Mouse (Mus musculus) hindbrain, embryonic 15.5 days (tissue): ENCODE data around the gene Crk. TPM values are rescaled to one million over a fixed set of nuclear protein-coding genes. Genes with fewer than 3 reads are reported as not detected.

Source experiments
- ATAC-seq: fragments of 200-750 bp; cut with Nextera tagmentation; 2 replicates; pipeline ENCODE4 v1.8.0; 2017; ENCODE audit warnings: low read depth, moderate number of reproducible peaks, moderate TSS enrichment; ENCODE audit not compliant: low FRiP score
- H3K27ac ChIP-seq: fragments of 300-500 bp; sonication (generic); replicated peaks from 2 replicates; pipeline ENCODE4 v1.5.1; 2015; ENCODE audit warnings: mild to moderate bottlenecking, inconsistent platforms
- H3K27me3 ChIP-seq: fragments of 300-500 bp; sonication (generic); 2 replicates; pipeline ENCODE4 v1.6.1; 2015; ENCODE audit warnings: control low read depth, inconsistent platforms
- H3K36me3 ChIP-seq: fragments of 300-500 bp; sonication (generic); 2 replicates; pipeline ENCODE4 v1.6.1; 2015; ENCODE audit warnings: control low read depth, inconsistent platforms
- H3K4me1 ChIP-seq: fragments of 300-500 bp; sonication (generic); replicated peaks from 2 replicates; pipeline ENCODE4 v1.6.1; 2015; ENCODE audit warnings: control low read depth, inconsistent platforms
- H3K4me2 ChIP-seq: fragments of 300-500 bp; sonication (generic); 2 replicates; pipeline ENCODE4 v1.6.1; 2015; ENCODE audit warnings: moderate library complexity, mild to moderate bottlenecking, inconsistent platforms
- H3K4me3 ChIP-seq: fragments of 300-500 bp; sonication (generic); 2 replicates; pipeline ENCODE4 v1.5.1; 2015; ENCODE audit warnings: mild to moderate bottlenecking, inconsistent platforms
- H3K9ac ChIP-seq: fragments of 300-500 bp; sonication (generic); 2 replicates; pipeline ENCODE4 v1.6.1; 2015; ENCODE audit warnings: inconsistent platforms
- H3K9me3 ChIP-seq: fragments of 300-500 bp; sonication (generic); 2 replicates; pipeline ENCODE4 v1.6.1; 2016; ENCODE audit warnings: control low read depth, inconsistent platforms
- WGBS: fragments of 180-500 bp; shearing (Covaris S2); methylation state at CpG from one replicate; pipeline ENCODE4 v1.1.7; 2015; 5-methylcytosine and 5-hydroxymethylcytosine counted together
- polyA plus RNA-seq: library from polyadenylated mRNA; unstranded; fragments of >200 nt; fragmentation: Nextera tagmentation; extraction: Ambion mirVana; gene quantifications from 2 replicates; pipeline ENCODE4 v1.2.1, GENCODE M21; 2015

Crk gene
- polyA plus RNA-seq, 1 experiment from 2014 or later: 109 TPM

DNA sequence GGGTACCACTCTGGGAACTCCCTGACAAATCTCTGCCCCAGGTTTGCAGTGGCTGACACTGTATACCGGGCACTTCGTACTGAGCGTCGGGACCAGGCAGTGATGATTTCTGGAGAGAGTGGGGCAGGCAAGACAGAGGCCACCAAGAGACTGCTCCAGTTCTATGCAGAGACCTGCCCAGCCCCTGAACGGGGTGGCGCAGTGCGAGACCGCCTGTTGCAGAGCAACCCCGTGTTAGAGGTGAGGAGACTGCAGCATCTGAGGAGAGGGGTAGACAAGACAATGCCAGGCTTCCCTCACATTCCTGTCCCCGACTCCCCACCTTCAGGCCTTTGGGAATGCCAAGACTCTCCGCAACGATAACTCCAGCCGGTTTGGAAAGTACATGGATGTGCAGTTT lies 20.7 kb upstream of the Crk start:
- ATAC-seq: no peak
- H3K4me3 ChIP-seq: no peak overlapping the region
- H3K27ac ChIP-seq: no peak overlapping the region
- no peaks in the 10 kb centered on the region for H3K36me3 ChIP-seq
- H3K4me2 ChIP-seq: no peak overlapping the region
- 93% methylated on average over 13 of the region's 13 CpGs for WGBS
- peaks cover 20% of the 10 kb centered on the region for H3K27me3 ChIP-seq
- no peak overlapping the region for H3K9ac ChIP-seq
- H3K9me3 ChIP-seq: no peaks in the 10 kb centered on the region
- peaks cover 34% of the 10 kb centered on the region for H3K4me1 ChIP-seq

DNA sequence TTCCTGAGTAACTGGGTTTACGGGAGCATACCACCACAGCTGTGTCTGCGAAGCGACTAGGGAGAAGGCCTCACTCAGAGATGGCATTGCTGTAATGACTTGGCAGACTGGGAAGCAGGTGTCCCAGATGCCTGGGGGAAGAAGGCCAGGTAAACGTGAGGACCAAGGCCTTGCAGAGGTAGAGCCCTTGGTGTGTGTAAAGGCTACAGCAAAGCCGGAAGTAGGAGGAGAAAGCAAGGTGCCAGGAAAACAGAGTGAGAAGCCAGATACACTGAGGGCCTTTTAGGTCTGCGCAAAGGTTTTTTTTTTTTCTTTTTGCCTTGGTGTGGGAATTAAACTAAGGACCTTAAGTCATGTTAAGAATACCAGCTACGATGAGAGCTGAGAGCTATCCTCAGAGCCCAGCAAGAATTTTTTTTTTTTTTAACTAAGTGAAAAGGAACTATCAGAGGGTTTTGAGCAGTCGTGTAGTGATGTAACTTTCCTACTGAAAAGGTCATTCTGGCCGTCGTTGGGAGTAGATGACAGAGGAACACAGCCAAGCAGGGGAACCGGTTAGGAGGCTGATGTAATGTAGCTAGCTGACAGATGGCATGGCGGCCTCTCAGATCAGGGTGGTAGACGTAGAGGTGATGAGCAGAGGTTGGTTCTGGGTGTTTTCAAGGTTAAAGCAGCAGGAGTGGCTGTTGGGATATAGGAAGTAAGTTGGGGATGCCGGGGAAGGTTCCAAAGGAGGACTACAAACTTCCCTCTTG lies 19.9 kb upstream of the Crk start:
- H3K4me2 ChIP-seq: no peak overlapping the region
- no peak for ATAC-seq
- H3K27me3 ChIP-seq: peaks cover 12% of the 10 kb centered on the region
- H3K27ac ChIP-seq: no peak overlapping the region
- no peak overlapping the region for H3K9ac ChIP-seq
- H3K4me3 ChIP-seq: no peak overlapping the region
- H3K4me1 ChIP-seq: peaks cover 26% of the 10 kb centered on the region
- WGBS: 80% methylated on average over 14 of the region's 14 CpGs
- H3K9me3 ChIP-seq: no peaks in the 10 kb centered on the region
- H3K36me3 ChIP-seq: no peaks in the 10 kb centered on the region

DNA sequence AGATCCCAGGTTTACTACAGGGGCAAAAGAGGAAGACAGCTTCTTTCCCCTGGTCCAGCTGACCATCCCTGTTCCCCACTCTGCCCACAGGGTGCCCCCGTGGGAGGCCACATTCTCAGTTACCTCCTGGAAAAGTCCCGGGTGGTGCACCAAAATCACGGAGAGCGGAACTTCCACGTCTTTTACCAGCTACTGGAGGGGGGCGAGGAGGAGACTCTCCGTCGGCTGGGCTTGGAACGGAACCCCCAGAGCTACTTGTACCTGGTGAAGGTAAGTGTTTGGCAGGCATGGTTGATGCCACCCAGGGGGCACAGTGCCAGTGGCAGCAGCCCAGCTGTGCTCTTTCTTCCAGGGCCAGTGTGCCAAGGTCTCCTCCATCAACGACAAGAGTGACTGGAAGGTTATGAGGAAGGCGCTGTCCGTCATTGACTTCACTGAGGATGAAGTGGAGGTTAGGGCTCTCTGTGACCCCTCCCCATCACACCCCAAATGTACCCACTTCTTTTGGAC lies 18.9 kb upstream of the Crk start:
- Histone ChIP-seq H3K36me3 (no peaks in the 10 kb centered on the region), H3K9ac (no peak overlapping the region), H3K4me3 (no peak overlapping the region), H3K4me2 (no peak overlapping the region), H3K27ac (no peak overlapping the region), H3K27me3 (peaks cover 2% of the 10 kb centered on the region), H3K9me3 (no peaks in the 10 kb centered on the region), H3K4me1 (peaks cover 16% of the 10 kb centered on the region)
- ATAC-seq: no peak
- WGBS: 93% methylated on average over 12 of the region's 12 CpGs

DNA sequence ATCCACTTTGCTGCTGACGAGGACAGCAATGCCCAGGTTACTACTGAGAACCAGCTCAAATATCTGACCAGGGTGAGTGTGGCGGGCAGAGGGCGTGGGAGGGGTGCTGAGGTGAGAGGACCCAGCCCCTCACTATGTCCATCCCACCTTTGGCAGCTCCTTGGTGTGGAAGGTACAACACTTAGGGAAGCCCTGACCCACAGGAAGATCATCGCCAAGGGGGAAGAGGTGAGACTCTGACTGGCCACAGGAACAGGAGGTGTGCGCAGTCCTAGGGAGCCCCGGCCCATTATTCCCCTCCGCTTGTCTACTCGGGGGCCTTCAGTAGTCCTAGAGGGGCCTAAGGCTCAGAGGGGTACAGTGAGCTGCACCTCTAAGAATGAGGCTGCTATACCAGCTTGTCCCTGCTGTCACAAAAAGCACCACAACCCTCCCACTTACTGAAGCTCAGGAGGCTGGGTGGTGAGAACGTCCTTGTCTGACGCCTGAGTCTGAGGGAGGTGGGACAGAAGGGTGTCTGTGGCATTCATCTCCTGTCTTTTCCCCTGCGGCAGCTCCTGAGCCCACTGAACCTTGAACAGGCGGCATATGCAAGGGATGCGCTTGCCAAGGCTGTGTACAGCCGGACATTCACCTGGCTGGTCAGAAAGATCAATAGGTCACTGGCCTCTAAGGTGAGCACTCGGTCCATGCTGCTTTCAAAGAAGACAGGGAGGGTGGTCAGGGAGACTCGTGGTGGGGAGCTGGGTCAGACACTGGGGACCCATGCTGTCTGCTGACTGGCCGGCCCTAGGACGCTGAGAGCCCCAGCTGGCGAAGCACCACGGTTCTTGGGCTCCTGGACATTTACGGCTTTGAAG lies 17.9 kb upstream of the Crk start:
- Histone ChIP-seq H3K4me2 (no peak overlapping the region), H3K4me1 (peaks cover 7% of the 10 kb centered on the region), H3K9ac (no peak overlapping the region), H3K4me3 (no peak overlapping the region), H3K27ac (no peak overlapping the region), H3K36me3 (peaks cover 5% of the 10 kb centered on the region; the same call in 1 of the 2 replicates), H3K27me3 (no peaks in the 10 kb centered on the region), H3K9me3 (no peaks in the 10 kb centered on the region)
- 91% methylated on average over 21 of the region's 21 CpGs for WGBS
- ATAC-seq: no peak

DNA sequence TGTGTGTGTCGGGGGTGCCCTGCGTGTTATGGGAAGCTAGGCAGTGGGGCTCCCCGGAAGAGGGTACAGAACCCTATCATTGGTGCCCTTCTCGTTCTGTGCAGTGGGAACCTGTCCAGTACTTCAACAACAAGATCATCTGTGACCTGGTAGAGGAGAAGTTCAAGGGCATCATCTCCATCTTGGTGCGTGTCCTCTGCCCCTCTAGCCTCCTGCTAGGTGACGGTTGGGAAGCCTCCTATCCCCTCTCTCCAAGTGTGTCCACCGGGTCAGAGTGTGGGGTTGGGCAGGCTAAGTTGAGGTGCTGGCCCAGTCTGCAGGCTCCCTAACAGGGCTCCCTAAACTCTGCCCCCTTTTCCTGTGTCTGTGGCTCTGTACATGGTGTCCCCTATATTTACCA lies 16.9 kb upstream of the Crk start:
- Histone ChIP-seq H3K9me3 (no peaks in the 10 kb centered on the region), H3K9ac (no peak overlapping the region), H3K27ac (no peak overlapping the region), H3K4me1 (no peaks in the 10 kb centered on the region), H3K36me3 (peaks cover 5% of the 10 kb centered on the region; the same call in 1 of the 2 replicates), H3K27me3 (no peaks in the 10 kb centered on the region), H3K4me2 (no peak overlapping the region), H3K4me3 (no peak overlapping the region)
- 95% methylated on average over 7 of the region's 7 CpGs for WGBS
- no peak for ATAC-seq

DNA sequence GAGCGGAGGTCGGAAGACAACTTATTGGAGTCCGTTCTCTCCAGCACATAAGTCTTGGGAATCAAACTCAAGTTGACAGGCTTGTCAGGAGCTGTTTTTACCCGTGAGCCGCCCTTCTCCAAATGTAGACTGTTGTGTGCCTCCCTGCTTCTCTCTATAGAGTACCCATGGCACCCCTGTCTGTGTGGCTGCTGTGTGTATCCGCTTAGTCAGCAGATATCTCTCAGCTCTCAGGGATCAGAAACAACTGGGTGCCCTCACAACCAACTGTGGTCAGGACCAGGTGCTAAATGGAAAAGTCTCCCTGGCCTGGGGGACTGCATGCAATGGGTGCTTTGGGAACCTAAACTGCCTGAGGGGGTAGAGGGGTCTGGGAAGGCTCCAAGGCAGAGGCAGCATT lies 12.8 kb upstream of the Crk start:
- no peak overlapping the region for H3K4me2 ChIP-seq
- no peak overlapping the region for H3K9ac ChIP-seq
- H3K9me3 ChIP-seq: no peaks in the 10 kb centered on the region
- H3K36me3 ChIP-seq: peaks cover 13% of the 10 kb centered on the region; the same call in 1 of the 2 replicates
- H3K27me3 ChIP-seq: no peaks in the 10 kb centered on the region
- no peak overlapping the region for H3K27ac ChIP-seq
- H3K4me1 ChIP-seq: no peaks in the 10 kb centered on the region
- ATAC-seq: no peak
- H3K4me3 ChIP-seq: no peak overlapping the region
- WGBS: 96% methylated on average over 6 of the region's 6 CpGs

DNA sequence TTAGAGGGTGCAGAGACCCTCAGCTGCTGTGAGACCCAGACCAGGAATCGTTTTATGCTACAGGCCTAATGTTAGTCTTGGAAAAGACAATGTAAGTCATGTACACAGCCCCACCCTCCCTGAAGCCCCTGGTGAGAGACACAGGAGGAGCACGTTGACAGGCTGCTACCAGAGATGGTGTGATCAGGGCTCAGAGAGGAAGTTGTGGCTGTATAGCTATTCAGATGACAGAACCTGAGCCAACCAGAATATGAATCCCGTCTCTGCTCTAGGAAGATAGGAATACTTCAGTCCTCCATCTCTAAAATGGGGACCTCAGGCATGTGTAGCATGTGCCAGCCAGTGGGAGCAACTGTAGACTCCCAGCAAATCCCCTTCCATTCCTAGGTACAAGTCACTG lies 10.4 kb upstream of the Crk start:
- WGBS: 87% methylated on average over 3 of the region's 3 CpGs

DNA sequence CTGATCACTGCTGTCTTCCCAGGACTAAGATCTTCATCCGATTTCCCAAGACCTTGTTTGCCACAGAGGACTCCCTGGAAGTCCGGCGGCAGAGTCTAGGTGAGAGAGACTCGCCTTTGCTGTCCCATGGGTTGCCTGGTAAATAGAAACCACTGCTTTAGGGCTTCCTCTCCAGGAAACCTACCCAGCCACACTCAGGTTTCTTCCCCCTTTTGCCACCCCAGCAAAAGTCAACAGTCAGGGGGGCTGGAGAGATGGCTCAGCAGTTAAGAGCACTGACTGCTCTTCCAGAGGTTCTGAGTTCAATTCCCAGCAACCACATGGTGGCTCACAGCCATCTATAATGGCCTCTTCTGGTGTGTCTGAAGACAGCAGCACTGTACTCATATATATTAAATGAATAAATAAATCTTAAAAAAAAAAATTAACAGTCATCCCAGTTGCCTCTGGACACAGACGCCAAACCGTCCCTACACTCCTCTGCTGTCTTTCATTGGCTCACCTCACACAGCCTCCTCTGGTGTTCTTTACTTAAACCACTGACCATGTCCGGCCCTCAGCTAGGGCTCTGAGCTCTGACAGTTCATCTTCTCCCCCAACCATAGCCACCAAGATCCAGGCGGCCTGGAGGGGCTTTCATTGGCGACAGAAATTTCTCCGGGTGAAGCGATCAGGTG lies 9.7 kb upstream of the Crk start:
- Histone ChIP-seq H3K4me3 (no peak overlapping the region), H3K9me3 (no peaks in the 10 kb centered on the region), H3K27me3 (no peaks in the 10 kb centered on the region), H3K4me1 (no peaks in the 10 kb centered on the region), H3K27ac (no peak overlapping the region), H3K4me2 (no peak overlapping the region), H3K36me3 (peaks cover 13% of the 10 kb centered on the region; the same call in 1 of the 2 replicates), H3K9ac (no peak overlapping the region)
- ATAC-seq: no peak
- 90% methylated on average over 11 of the region's 11 CpGs for whole genome bisulfite sequencing

More for the DNA sequence above, 10.4 kb upstream of the Crk start:
- H3K9ac ChIP-seq: no peak overlapping the region
- no peaks in the 10 kb centered on the region for H3K27me3 ChIP-seq
- ATAC-seq: no peak
- H3K27ac ChIP-seq: no peak overlapping the region
- H3K4me2 ChIP-seq: no peak overlapping the region
- H3K36me3 ChIP-seq: peaks cover 13% of the 10 kb centered on the region; the same call in 1 of the 2 replicates
- no peaks in the 10 kb centered on the region for H3K9me3 ChIP-seq
- no peaks in the 10 kb centered on the region for H3K4me1 ChIP-seq
- H3K4me3 ChIP-seq: no peak overlapping the region

DNA sequence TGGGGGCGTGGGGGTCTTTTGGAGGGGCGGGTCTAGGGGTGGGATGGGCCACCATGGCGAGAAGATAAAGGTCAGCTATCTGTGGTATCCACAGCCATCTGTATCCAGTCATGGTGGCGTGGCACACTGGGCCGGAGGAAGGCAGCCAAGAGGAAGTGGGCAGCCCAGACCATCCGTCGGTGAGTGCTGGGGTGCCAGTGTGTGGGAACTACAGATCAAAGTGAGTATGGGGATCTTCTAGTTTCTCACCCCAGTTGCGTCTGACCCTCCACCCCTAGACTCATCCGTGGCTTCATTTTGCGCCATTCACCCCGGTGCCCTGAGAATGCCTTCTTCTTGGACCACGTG lies 9.2 kb upstream of the Crk start:
- Histone ChIP-seq H3K4me3 (no peak overlapping the region), H3K36me3 (peaks cover 13% of the 10 kb centered on the region; the same call in 1 of the 2 replicates)
- 96% methylated on average over 12 of the region's 12 CpGs for WGBS

DNA sequence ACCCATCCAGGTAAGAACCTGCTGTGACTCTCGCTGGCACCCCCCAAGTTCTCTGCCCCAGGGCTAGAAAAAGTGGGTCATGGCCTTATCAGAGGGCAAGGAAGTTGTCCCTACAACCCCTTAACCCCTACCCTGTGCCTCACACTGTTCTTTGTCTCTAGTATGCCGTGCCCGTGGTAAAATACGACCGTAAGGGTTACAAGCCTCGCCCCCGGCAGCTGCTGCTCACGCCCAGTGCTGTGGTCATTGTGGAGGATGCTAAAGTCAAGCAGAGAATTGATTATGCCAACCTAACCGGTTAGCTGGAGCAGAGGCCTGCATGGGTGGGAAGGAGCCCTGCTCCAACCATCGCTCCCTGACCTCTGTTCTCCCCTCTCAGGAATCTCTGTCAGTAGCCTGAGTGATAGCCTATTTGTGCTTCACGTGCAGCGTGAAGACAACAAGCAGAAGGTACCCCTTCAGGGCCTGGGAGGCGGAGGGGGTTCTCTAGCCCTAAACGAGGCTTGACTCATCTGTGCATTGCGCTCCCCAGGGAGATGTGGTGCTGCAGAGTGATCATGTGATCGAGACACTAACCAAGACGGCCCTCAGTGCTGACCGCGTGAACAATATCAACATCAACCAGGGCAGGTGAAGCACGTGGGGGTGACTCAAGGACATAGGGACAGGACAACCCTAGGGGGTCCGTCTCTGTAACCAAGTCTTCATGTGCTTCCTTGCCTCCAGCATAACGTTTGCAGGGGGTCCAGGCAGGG lies 7.5 kb upstream of the Crk start:
- Histone ChIP-seq H3K36me3 (peaks cover 8% of the 10 kb centered on the region; the same call in 1 of the 2 replicates), H3K4me3 (no peak overlapping the region), H3K27me3 (no peaks in the 10 kb centered on the region), H3K27ac (no peak overlapping the region), H3K9me3 (no peaks in the 10 kb centered on the region), H3K9ac (no peak overlapping the region), H3K4me1 (no peaks in the 10 kb centered on the region), H3K4me2 (no peak overlapping the region)
- no peak for ATAC-seq
- WGBS: 78% methylated on average over 22 of the region's 22 CpGs

More for the DNA sequence above, 9.2 kb upstream of the Crk start:
- H3K9ac ChIP-seq: no peak overlapping the region
- H3K4me1 ChIP-seq: no peaks in the 10 kb centered on the region
- H3K4me2 ChIP-seq: no peak overlapping the region
- ATAC-seq: no peak
- no peak overlapping the region for H3K27ac ChIP-seq
- no peaks in the 10 kb centered on the region for H3K9me3 ChIP-seq
- no peaks in the 10 kb centered on the region for H3K27me3 ChIP-seq

DNA sequence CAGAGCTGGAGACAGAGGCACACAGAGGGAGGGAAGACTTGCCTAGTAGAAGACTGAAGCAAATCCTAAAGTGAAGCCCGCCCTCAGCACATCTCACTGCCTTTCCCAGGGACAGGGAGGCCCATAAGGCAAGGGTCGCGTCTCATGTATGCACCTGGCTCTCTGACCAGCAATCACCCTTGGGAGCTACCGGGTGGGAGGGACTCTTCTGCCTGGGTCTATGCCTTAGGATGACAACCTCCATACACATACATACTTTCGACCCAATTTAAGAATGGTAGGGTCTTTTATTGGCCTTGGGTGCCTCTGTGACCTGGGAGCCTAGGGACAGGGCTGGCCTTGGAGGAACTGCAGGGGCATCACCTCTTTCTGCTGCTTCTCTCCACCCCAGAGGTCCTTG lies 5.6 kb upstream of the Crk start:
- Histone ChIP-seq H3K9ac (no peak overlapping the region), H3K36me3 (peaks cover 8% of the 10 kb centered on the region; the same call in 1 of the 2 replicates), H3K27me3 (no peaks in the 10 kb centered on the region), H3K4me3 (no peak overlapping the region), H3K4me1 (0 out of 2 replicates have a peak, but pooled peaks cover under 1% of the 10 kb centered on the region), H3K4me2 (no peak overlapping the region), H3K27ac (no peak overlapping the region), H3K9me3 (no peaks in the 10 kb centered on the region)
- no peak for ATAC-seq
- 94% methylated on average over 5 of the region's 5 CpGs for WGBS
